Mouse (Mus musculus) brain, embryonic 14.5 days (tissue): ENCODE data around the gene Fga.

Source experiments
- CTCF ChIP-seq: fragments of 200-500 bp; IDR thresholded peaks from 2 replicates; pipeline ENCODE4 v1.5.1; 2012; ENCODE audit warnings: inconsistent platforms, mild to moderate bottlenecking, moderate library complexity, borderline replicate concordance; ENCODE audit not compliant: insufficient read depth, insufficient read length; ENCODE audit errors: extremely low read depth
- POLR2A ChIP-seq: fragments of 200-500 bp; IDR thresholded peaks from 2 replicates; pipeline ENCODE4 v1.6.1; 2012; ENCODE audit warnings: mild to moderate bottlenecking, inconsistent platforms, borderline replicate concordance; ENCODE audit not compliant: poor library complexity, insufficient read depth, insufficient read length, severe bottlenecking; ENCODE audit errors: extremely low read depth

- TF ChIP-seq POLR2A, result no peak
- no peak for TF ChIP-seq CTCF
Observed at GRCm38 (mm10) chr3:83049680-83050079, 23.8 kb downstream of the Fga start, which contains the start of gene Fgb.
